In genomic region chr17:50052741-50053468, GRCm38 (mm10) we compare ENCODE assay signal across 16 mouse cellular contexts.
"Had no signal": no experiment of that assay in that cellular context is flagged by ENCODE, and none has a peak within 500 bp of the region (broad histone marks: within the 10 kb centered on the region; RNA-seq: fewer than 3 reads in every experiment).

No protein-coding gene starts in this region.

- H3K36me3 ChIP-seq: limb, embryonic 12.5 days; liver, embryonic 13.5 days; lung, embryonic 15.5 days; neural tube, embryonic 15.5 days had no signal

- ATAC-seq: liver, postnatal 0 days had no signal

- DNase-seq: kidney, adult 9 months; kidney, postnatal 14 days; liver; liver, embryonic 13.5 days; liver, postnatal 0 days; lung, postnatal 14 days; midbrain, embryonic 14.5 days; thymus, postnatal 4 days had no signal

- H3K27me3 ChIP-seq: limb, embryonic 12.5 days; lung, embryonic 15.5 days; neural tube, embryonic 15.5 days had no signal

- H3K9ac ChIP-seq: limb, embryonic 12.5 days; liver, embryonic 13.5 days; liver, postnatal 0 days; lung, embryonic 15.5 days; neural tube, embryonic 15.5 days had no signal

- H3K4me3 ChIP-seq: left cerebral cortex, adult 2 months; limb, embryonic 12.5 days; liver, embryonic 13.5 days; lung, embryonic 15.5 days; megakaryocyte, embryonic 14.5 days; myocyte; neural tube, embryonic 15.5 days had no signal

- H3K4me2 ChIP-seq: limb, embryonic 12.5 days; liver, embryonic 13.5 days; lung, embryonic 15.5 days; neural tube, embryonic 15.5 days had no signal

- H3K4me1 ChIP-seq: lung, embryonic 15.5 days had no signal

- H3K9me3 ChIP-seq: limb, embryonic 12.5 days; liver, embryonic 13.5 days; lung, embryonic 15.5 days; megakaryocyte, embryonic 14.5 days; neural tube, embryonic 15.5 days had no signal

- H3K27ac ChIP-seq: left cerebral cortex, adult 2 months; limb, embryonic 12.5 days; liver, embryonic 13.5 days; lung, embryonic 15.5 days; macrophage; neural tube, embryonic 15.5 days; stomach, postnatal 0 days had no signal
